Mouse (Mus musculus) ES-Bruce4 (cell line): ENCODE measurements around the gene Map4k1.
A peak's percentile ranks its signal among the peaks of the same experiment; 100 is the strongest.

ENCODE experiments used
- CTCF ChIP-seq: IDR thresholded peaks from one replicate; pipeline ENCODE4 v1.8.1; 2011; ENCODE audit warnings: low read depth, low read length
- POLR2A ChIP-seq: IDR thresholded peaks from one replicate; pipeline ENCODE4 v1.8.1; 2011; ENCODE audit warnings: low read length; ENCODE audit not compliant: insufficient read depth

GRCm38 (mm10) chr7:29000651-29001605 lies 19.1 kb downstream of the Map4k1 start:
- peak; percentile 49 for TF ChIP-seq POLR2A
- TF ChIP-seq CTCF = no peak
